Mouse (Mus musculus): ENCODE data around the gene Nr2c2. TPM values are rescaled to one million over a fixed set of nuclear protein-coding genes. Genes with fewer than 3 reads are reported as not detected.
"Not testable (repeated sequence)": the region's sequence is repeated elsewhere in the genome, so short reads cannot be mapped to it uniquely, and the experiment has no call there.

The Nr2c2 gene
- polyA plus RNA-seq, 1 experiment, result 12.5 TPM

DNA sequence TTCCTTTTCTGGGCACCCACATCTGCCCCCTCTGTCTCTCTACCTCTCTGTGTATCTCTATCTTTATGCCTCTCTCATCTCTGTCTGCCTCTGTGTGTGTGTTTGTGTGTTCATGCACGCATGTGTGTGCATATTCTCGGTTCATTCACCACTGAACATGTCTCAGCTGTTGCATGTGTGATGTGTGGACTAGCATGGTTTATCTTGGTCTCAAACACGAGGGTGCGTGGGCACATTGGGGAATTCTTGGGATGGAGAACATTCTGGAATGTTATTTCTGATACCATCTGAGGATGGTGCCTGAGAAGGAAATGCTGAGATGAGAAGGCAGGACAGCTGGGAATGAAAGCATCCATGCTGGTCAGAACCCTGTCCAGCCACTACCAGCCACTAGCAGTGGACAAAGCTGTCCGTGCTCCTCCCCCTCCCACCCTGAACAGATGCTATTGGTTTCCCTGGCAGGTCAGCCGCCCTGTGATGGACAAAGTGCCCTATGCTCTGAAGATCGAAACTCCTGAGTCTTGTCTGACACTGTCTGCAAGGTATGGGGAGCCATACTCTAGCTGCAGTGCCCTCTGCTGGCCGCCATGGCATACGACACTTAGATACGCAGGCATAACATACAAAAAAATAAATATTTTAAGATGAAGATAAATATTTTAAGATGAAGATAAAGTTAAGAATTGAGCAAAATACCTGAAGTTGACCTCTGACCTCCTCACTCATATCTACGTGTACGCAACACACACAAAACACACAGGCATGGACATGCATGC is 25.3 kb upstream of the Nr2c2 start:
- H3K4me1 ChIP-seq (ENCODE audit: control insufficient read depth, insufficient read depth, insufficient read length, low read length), result peaks cover 5% of the 10 kb centered on the region; the same call in 1 of the 2 replicates
- WGBS, result 50% methylated on average over 12 of the region's 12 CpGs
- no peak overlapping the region for H3K27ac ChIP-seq (ENCODE audit: insufficient read depth, low read depth, low read length)
- TF ChIP-seq POLR2A (IDR thresholded peaks at IDR 0.05; ENCODE audit: low read depth, low read length) (no peak), CTCF (IDR thresholded peaks at IDR 0.05; ENCODE audit: extremely low read depth, insufficient read length, insufficient replicate concordance, low read depth, low read length) (peak; percentile 70; the same call in 1 of the 2 replicates)
- no peak overlapping the region for H3K4me3 ChIP-seq (ENCODE audit: low read depth, low read length)
- H3K27me3 ChIP-seq (ENCODE audit: control insufficient read depth, insufficient read depth, low read length), result no peaks in the 10 kb centered on the region
- H3K36me3 ChIP-seq (ENCODE audit: control insufficient read depth, insufficient read depth, low read length), result no peaks in the 10 kb centered on the region

DNA sequence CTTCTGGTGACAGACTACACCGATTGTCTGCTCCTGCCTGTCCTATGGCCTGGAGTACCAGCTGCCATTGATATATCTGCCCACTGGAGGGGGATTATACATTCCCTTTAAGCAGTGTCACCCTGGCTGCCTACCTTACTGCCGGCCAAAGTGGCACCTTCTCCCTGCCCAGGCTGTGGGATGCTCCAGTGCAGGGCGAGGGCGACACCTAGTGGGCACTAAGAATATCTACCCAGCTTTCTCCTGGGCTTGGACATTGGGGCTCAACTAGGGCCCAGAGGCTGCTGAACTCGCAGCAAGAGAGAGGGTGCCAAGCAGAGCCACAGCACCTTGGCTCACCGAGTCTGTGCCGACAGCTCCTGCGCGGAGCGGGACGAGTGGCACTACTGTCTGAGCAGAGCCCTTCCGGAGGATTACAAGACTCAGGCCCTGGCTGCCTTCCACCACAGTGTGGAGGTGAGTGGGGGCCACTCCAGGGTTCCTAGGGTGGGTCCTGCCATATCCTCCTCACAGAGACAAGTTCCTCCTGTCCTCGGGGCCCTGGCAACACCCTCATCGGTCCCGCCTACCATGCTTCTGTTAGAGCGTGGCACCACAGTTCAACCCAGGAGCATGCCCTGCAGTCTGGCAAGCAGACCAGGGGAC is 23.9 kb upstream of the Nr2c2 start:
- Histone ChIP-seq H3K4me1 (ENCODE audit: control insufficient read depth, insufficient read depth, insufficient read length, low read length) (peaks cover 2% of the 10 kb centered on the region; the same call in 1 of the 2 replicates), H3K36me3 (ENCODE audit: control insufficient read depth, insufficient read depth, low read length) (no peaks in the 10 kb centered on the region), H3K4me3 (ENCODE audit: low read depth, low read length) (no peak overlapping the region), H3K27ac (ENCODE audit: insufficient read depth, low read depth, low read length) (no peak overlapping the region), H3K27me3 (ENCODE audit: control insufficient read depth, insufficient read depth, low read length) (no peaks in the 10 kb centered on the region)
- 30% methylated on average over 16 of the region's 16 CpGs for WGBS
- TF ChIP-seq POLR2A (IDR thresholded peaks at IDR 0.05; ENCODE audit: low read depth, low read length) (no peak), CTCF (IDR thresholded peaks at IDR 0.05; ENCODE audit: extremely low read depth, insufficient read length, insufficient replicate concordance, low read depth, low read length) (peak; percentile 94)

GRCm38 (mm10) chr6:92071121-92071839 is 19.9 kb upstream of the Nr2c2 start:
- Histone ChIP-seq H3K36me3 (ENCODE audit: control insufficient read depth, insufficient read depth, low read length) (no peaks in the 10 kb centered on the region), H3K27ac (ENCODE audit: insufficient read depth, low read depth, low read length) (no peak overlapping the region), H3K4me3 (ENCODE audit: low read depth, low read length) (no peak overlapping the region), H3K27me3 (ENCODE audit: control insufficient read depth, insufficient read depth, low read length) (no peaks in the 10 kb centered on the region), H3K4me1 (ENCODE audit: control insufficient read depth, insufficient read depth, insufficient read length, low read length) (peaks cover 2% of the 10 kb centered on the region; the same call in 1 of the 2 replicates)
- TF ChIP-seq CTCF (IDR thresholded peaks at IDR 0.05; ENCODE audit: extremely low read depth, insufficient read length, insufficient replicate concordance, low read depth, low read length) (peak; percentile 41; the same call in 1 of the 2 replicates), POLR2A (IDR thresholded peaks at IDR 0.05; ENCODE audit: low read depth, low read length) (no peak)
- 23% methylated on average over 15 of the region's 15 CpGs for WGBS

DNA sequence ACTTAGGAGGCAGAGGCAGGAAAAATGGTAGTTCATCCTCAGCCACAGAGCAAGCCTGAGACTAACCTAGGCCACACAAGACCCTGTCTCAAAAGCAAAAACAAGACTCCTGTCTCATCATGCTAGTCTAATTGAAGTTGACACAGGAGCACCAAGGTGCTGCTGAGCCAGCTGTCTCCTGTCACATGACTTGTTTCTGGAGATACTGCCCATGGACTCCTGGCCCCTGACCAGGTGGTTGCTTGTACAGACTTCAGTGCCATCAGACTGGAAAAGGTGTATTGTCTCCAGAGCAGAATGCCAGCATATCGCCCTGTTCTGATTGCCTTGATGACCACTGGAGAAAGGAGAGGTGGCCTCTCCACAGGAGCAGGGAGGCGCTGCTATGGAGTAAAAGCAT is 10.5 kb upstream of the Nr2c2 start:
- no peaks in the 10 kb centered on the region for H3K27me3 ChIP-seq (ENCODE audit: control insufficient read depth, insufficient read depth, low read length)
- 84% methylated on average over 2 of the region's 2 CpGs for WGBS
- H3K36me3 ChIP-seq (ENCODE audit: control insufficient read depth, insufficient read depth, low read length), result no peaks in the 10 kb centered on the region
- no peak overlapping the region for H3K27ac ChIP-seq (ENCODE audit: insufficient read depth, low read depth, low read length)
- H3K4me3 ChIP-seq (ENCODE audit: low read depth, low read length), result no peak overlapping the region
- TF ChIP-seq CTCF (IDR thresholded peaks at IDR 0.05; ENCODE audit: extremely low read depth, insufficient read length, insufficient replicate concordance, low read depth, low read length), result no peak
- no peak for TF ChIP-seq POLR2A (IDR thresholded peaks at IDR 0.05; ENCODE audit: low read depth, low read length)
- no peaks in the 10 kb centered on the region for H3K4me1 ChIP-seq (ENCODE audit: control insufficient read depth, insufficient read depth, insufficient read length, low read length)

GRCm38 (mm10) chr6:92082756-92083155 is 8.4 kb upstream of the Nr2c2 start:
- WGBS, result 77% methylated on average over 4 of the region's 4 CpGs
- H3K4me1 ChIP-seq (ENCODE audit: control insufficient read depth, insufficient read depth, insufficient read length, low read length), result no peaks in the 10 kb centered on the region
- TF ChIP-seq POLR2A (IDR thresholded peaks at IDR 0.05; ENCODE audit: low read depth, low read length) (no peak), CTCF (IDR thresholded peaks at IDR 0.05; ENCODE audit: extremely low read depth, insufficient read length, insufficient replicate concordance, low read depth, low read length) (no peak)
- no peak overlapping the region for H3K27ac ChIP-seq (ENCODE audit: insufficient read depth, low read depth, low read length)
- no peak overlapping the region for H3K4me3 ChIP-seq (ENCODE audit: low read depth, low read length)
- H3K36me3 ChIP-seq (ENCODE audit: control insufficient read depth, insufficient read depth, low read length), result no peaks in the 10 kb centered on the region
- H3K27me3 ChIP-seq (ENCODE audit: control insufficient read depth, insufficient read depth, low read length), result no peaks in the 10 kb centered on the region

DNA sequence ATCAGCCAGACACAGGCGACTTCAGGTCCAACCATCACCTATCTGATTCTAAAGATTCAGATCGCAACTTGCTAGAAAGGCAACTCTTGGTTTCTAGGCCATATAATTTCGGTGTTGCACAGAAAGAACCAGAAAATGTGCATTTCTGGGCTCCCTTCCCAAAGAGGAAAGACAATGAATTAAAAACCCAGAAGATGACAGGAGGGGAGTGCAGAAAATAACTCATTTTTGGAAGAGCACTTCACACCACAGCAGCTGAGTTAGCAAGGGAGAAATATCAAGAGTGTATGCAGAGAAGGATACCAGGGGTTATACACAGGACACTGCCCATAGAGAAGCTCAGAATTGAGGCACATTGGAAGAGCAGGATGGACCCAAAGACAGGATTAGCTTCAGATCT is 6.3 kb upstream of the Nr2c2 start:
- Histone ChIP-seq H3K27ac (ENCODE audit: insufficient read depth, low read depth, low read length) (no peak overlapping the region), H3K36me3 (ENCODE audit: control insufficient read depth, insufficient read depth, low read length) (no peaks in the 10 kb centered on the region; the same call in 1 of the 2 replicates), H3K4me1 (ENCODE audit: control insufficient read depth, insufficient read depth, insufficient read length, low read length) (no peaks in the 10 kb centered on the region), H3K27me3 (ENCODE audit: control insufficient read depth, insufficient read depth, low read length) (no peaks in the 10 kb centered on the region), H3K4me3 (ENCODE audit: low read depth, low read length) (no peak overlapping the region)
- TF ChIP-seq POLR2A (IDR thresholded peaks at IDR 0.05; ENCODE audit: low read depth, low read length) (no peak), CTCF (IDR thresholded peaks at IDR 0.05; ENCODE audit: extremely low read depth, insufficient read length, insufficient replicate concordance, low read depth, low read length) (no peak)
- 81% methylated on average over 3 of the region's 3 CpGs for WGBS

DNA sequence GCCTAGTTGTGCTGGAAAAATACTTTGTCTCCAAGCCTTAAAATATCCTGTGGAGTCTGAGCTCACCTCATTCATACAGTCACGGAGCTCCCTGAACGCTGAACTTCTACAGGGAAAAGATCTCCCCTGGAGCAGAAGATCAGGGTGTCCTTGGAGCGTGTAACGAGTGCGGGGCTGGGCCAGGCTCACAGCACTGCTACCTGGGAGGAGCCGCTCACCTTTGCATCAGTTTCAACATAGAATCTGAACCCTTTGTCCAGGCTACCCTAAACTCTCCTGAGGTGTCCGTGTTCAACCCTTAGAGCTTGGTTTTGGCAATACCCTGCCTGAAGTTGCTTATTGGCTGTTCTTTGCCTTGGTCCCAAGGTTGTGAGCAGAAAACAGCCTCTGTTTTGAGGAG is 2.0 kb upstream of the Nr2c2 start:
- not testable (repeated sequence) for H3K27ac ChIP-seq (ENCODE audit: insufficient read depth, low read depth, low read length); H3K4me1 ChIP-seq (ENCODE audit: control insufficient read depth, insufficient read depth, insufficient read length, low read length); H3K36me3 ChIP-seq (ENCODE audit: control insufficient read depth, insufficient read depth, low read length); H3K4me3 ChIP-seq (ENCODE audit: low read depth, low read length); H3K27me3 ChIP-seq (ENCODE audit: control insufficient read depth, insufficient read depth, low read length)
- WGBS, result 91% methylated on average over 7 of the region's 7 CpGs
